Mouse (Mus musculus) CD4-positive, CD25-positive, alpha-beta regulatory T cell, adult 4 months (primary cell): ENCODE results near the gene Mapk7. TPM values are rescaled to one million over a fixed set of nuclear protein-coding genes. Genes with fewer than 3 reads are reported as not detected.

Source experiments
- ATAC-seq: one replicate; pipeline ENCODE4 v1.8.0; 2017
- polyA plus RNA-seq, 2 experiments: library from polyadenylated mRNA; unstranded; fragments of 100-300 nt; shearing (Covaris generic); gene quantifications; one replicate each; pipeline ENCODE4 v1.2.1; 2017

Mapk7 gene
- 10 to 100 TPM in 1 of 2 experiments, 1 to 10 TPM in 1; 9.2 to 18.0 TPM for polyA plus RNA-seq

GRCm38 (mm10) chr11:61494129-61494997 is at the start of gene Mapk7:
Mapk7 (minus strand) TSS chr11:61494406.
- peak; percentile 94 for ATAC-seq

GRCm38 (mm10) chr11:61541106-61541505 is 46.9 kb upstream of the Mapk7 start:
- no peak for ATAC-seq

- no peak for ATAC-seq
Observed at GRCm38 (mm10) chr11:61540642-61541041, 46.4 kb upstream of the Mapk7 start.

GRCm38 (mm10) chr11:61537362-61537761 is 43.2 kb upstream of the Mapk7 start:
- no peak for ATAC-seq

- no peak for ATAC-seq
Observed at GRCm38 (mm10) chr11:61536952-61537351, 42.7 kb upstream of the Mapk7 start.

GRCm38 (mm10) chr11:61535530-61535929 is 41.3 kb upstream of the Mapk7 start:
- no peak for ATAC-seq

- ATAC-seq: no peak
Observed at GRCm38 (mm10) chr11:61533571-61533970, 39.4 kb upstream of the Mapk7 start.

- ATAC-seq: no peak
Observed at GRCm38 (mm10) chr11:61532820-61533219, 38.6 kb upstream of the Mapk7 start.

GRCm38 (mm10) chr11:61529268-61529713 is 35.1 kb upstream of the Mapk7 start:
- ATAC-seq: no peak

GRCm38 (mm10) chr11:61526872-61527271 is 32.7 kb upstream of the Mapk7 start:
- no peak for ATAC-seq

- no peak for ATAC-seq
Observed at GRCm38 (mm10) chr11:61519484-61520107, 25.4 kb upstream of the Mapk7 start.

- ATAC-seq: no peak
Observed at GRCm38 (mm10) chr11:61518871-61519270, 24.7 kb upstream of the Mapk7 start.

GRCm38 (mm10) chr11:61517971-61518370 is 23.8 kb upstream of the Mapk7 start:
- ATAC-seq: no peak

- no peak for ATAC-seq
Observed at GRCm38 (mm10) chr11:61514953-61515352, 20.7 kb upstream of the Mapk7 start.

- peak; percentile 90 for ATAC-seq
Observed at GRCm38 (mm10) chr11:61504713-61505257, 10.6 kb upstream of the Mapk7 start, which contains the start of gene B9d1. B9d1 (plus strand) TSS chr11:61505144.

- no peak for ATAC-seq
Observed at GRCm38 (mm10) chr11:61503933-61504332, 9.7 kb upstream of the Mapk7 start.

- ATAC-seq: no peak
Observed at GRCm38 (mm10) chr11:61498736-61499504, 4.7 kb upstream of the Mapk7 start.

- ATAC-seq: no peak
Observed at GRCm38 (mm10) chr11:61497490-61497889, 3.3 kb upstream of the Mapk7 start.

GRCm38 (mm10) chr11:61495528-61495927 is 1.3 kb upstream of the Mapk7 start:
- ATAC-seq: no peak

GRCm38 (mm10) chr11:61493525-61494128 is 579 bp downstream of the Mapk7 start:
- ATAC-seq: peak; percentile 44

- ATAC-seq: no peak
Observed at GRCm38 (mm10) chr11:61492749-61493401, 1.3 kb downstream of the Mapk7 start.
